Mouse (Mus musculus) olfactory bulb, adult 2 months (tissue): ENCODE results near the gene Ifitm6.

Experiments
- CTCF ChIP-seq: fragments of 200-500 bp; IDR thresholded peaks from 2 replicates; pipeline ENCODE4 v1.5.1; 2012; ENCODE audit warnings: low read depth, mild to moderate bottlenecking, low read length, moderate library complexity; ENCODE audit not compliant: insufficient read depth
- POLR2A ChIP-seq: fragments of 200-500 bp; IDR thresholded peaks from 2 replicates; pipeline ENCODE4 v1.6.1; 2012; ENCODE audit warnings: mild to moderate bottlenecking, low read depth, low read length, moderate library complexity; ENCODE audit not compliant: insufficient read depth

GRCm38 (mm10) chr7:141010593-141010992 is 7.1 kb downstream of the Ifitm6 start, which contains the start of gene Ifitm3:
- TF ChIP-seq CTCF (no peak), POLR2A (no peak)
